In the genomic region with DNA sequence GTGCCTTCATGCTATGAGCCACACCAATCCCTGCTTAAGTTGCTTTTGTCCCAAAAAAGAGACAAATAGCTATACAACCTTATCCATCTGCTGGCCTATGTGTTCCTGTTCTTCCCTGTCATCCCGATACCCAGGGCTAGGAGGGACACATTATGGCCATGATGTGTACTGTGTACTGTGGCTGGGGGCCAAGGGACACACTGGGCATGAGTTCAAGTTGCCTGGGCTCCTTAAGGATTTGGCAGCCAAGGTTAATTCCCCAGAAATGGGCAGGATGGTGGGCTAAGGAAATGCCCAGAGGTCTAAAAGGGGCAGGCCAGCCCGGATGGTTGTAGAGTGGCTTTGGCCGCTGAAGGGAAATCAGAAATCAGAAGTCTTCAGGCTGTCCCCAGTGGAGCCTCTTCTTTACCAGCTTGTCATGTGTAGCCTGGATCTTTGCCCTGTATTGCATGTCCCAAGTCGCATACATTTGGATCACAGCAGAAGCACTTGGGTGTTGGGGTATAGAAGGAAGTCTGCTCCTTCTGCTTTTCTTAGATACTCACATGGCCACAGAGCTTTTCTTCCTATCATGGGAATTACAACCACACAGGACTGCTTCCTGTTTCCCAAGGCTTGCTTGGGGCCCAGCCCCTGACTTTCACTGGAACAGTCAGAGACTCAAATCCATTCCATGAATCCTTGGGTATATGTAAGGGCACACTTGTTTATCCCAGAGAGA, we compare ENCODE assay signal across 13 mouse cellular contexts. TPM values are rescaled to one million over a fixed set of nuclear protein-coding genes. Genes with fewer than 3 reads are reported as not detected.
DNase-seq lines count a peak whose midpoint lies in the region; ATAC-seq lines count a peak whose summit lies in the region.
"Had no signal": no experiment of that assay in that cellular context is flagged by ENCODE, and none has a peak within 500 bp of the region (broad histone marks: within the 10 kb centered on the region; RNA-seq: fewer than 3 reads in every experiment).

No protein-coding gene starts in this region.

- H3K9me3 ChIP-seq in liver, embryonic 12.5 days (replicated peaks), result no peaks in the 10 kb centered on the region
- H3K9me3 ChIP-seq: embryonic facial prominence, embryonic 15.5 days; neural tube, embryonic 13.5 days had no signal

- no peaks in the 10 kb centered on the region for H3K36me3 ChIP-seq in liver, embryonic 12.5 days
- H3K36me3 ChIP-seq: embryonic facial prominence, embryonic 15.5 days; neural tube, embryonic 13.5 days had no signal

- 0 out of 2 replicates have a peak, but pooled peaks cover 4% of the 10 kb centered on the region for H3K27me3 ChIP-seq in liver, embryonic 12.5 days (replicated peaks)
- H3K27me3 ChIP-seq: embryonic facial prominence, embryonic 15.5 days; neural tube, embryonic 13.5 days had no signal

- H3K9ac ChIP-seq in liver, embryonic 12.5 days, result no peak overlapping the region
- H3K9ac ChIP-seq: embryonic facial prominence, embryonic 15.5 days; neural tube, embryonic 13.5 days had no signal

- no peak overlapping the region for H3K4me3 ChIP-seq in liver, embryonic 12.5 days
- H3K4me3 ChIP-seq: embryonic facial prominence, embryonic 15.5 days; left cerebral cortex, adult 2 months; neural tube, embryonic 13.5 days had no signal

- no peak overlapping the region for H3K4me2 ChIP-seq in liver, embryonic 12.5 days
- H3K4me2 ChIP-seq: embryonic facial prominence, embryonic 15.5 days; neural tube, embryonic 13.5 days had no signal

- peak overlapping the region; percentile 30; the same call in 1 of the 2 replicates for H3K27ac ChIP-seq in liver, embryonic 12.5 days
- H3K27ac ChIP-seq: embryonic facial prominence, embryonic 15.5 days; left cerebral cortex, adult 2 months; neural tube, embryonic 13.5 days had no signal

- peak; percentile 59 for DNase-seq in kidney, adult 11 months
- DNase-seq in kidney, postnatal 4 days, result no peak
- peak; percentile 67 for DNase-seq in cerebellum, adult 18-20 months
- no peak for DNase-seq in urinary bladder, postnatal 14 days (ENCODE audit: low spot score)
- no peak for DNase-seq in gastrocnemius, postnatal 25 days
- no peak for DNase-seq in thymus, adult 18-20 months
- DNase-seq: lung, postnatal 4 days had no signal

- ATAC-seq in granulocyte monocyte progenitor cell, adult 5-6 weeks (replicated peaks; ENCODE audit: poor library complexity, severe bottlenecking), result peak; percentile 72
- ATAC-seq in liver, embryonic 12.5 days, result no peak

- WGBS in liver, embryonic 12.5 days (ENCODE audit: insufficient replicate concordance), result 51% methylated on average over 4 of the region's 4 CpGs

- peaks cover 24% of the 10 kb centered on the region for H3K4me1 ChIP-seq in liver, embryonic 12.5 days
- H3K4me1 ChIP-seq: embryonic facial prominence, embryonic 15.5 days; neural tube, embryonic 13.5 days had no signal

RNA-seq across cellular contexts. Expression of a gene that starts 5.3 kb away (rescaled TPM):
- total RNA-seq in granulocyte monocyte progenitor cell, adult 5-6 weeks (2014; fragmentation: Nextera tagmentation), result 11.4 and 12.6 TPM in 2 replicates
- total RNA-seq in granulocyte monocyte progenitor cell, adult 5-6 weeks (2017), result 14.3 and 20.8 TPM in 2 replicates
- 3.7 and 4.6 TPM in 2 replicates for polyA plus RNA-seq in liver, embryonic 12.5 days (2016; fragmentation: Nextera tagmentation; extraction: Ambion mirVana)
- total RNA-seq in gastrocnemius, postnatal 25 days (2021), result under 1 TPM; 0.43 to 0.72 TPM

RNA-seq across cellular contexts. Expression of a gene that starts 33.6 kb away (rescaled TPM):
- total RNA-seq in granulocyte monocyte progenitor cell, adult 5-6 weeks (2014; fragmentation: Nextera tagmentation), result not detected in 2 replicates
- total RNA-seq in granulocyte monocyte progenitor cell, adult 5-6 weeks (2017), result not detected in 2 replicates
- 14.3 TPM in 2 replicates for polyA plus RNA-seq in liver, embryonic 12.5 days (2016; fragmentation: Nextera tagmentation; extraction: Ambion mirVana)
- 10 to 100 TPM; 31.2 to 47.0 TPM for total RNA-seq in gastrocnemius, postnatal 25 days (2021)
- total RNA-seq: CH12.LX had no signal

RNA-seq across cellular contexts. Expression of a gene that starts 49.6 kb away (rescaled TPM):
- total RNA-seq in granulocyte monocyte progenitor cell, adult 5-6 weeks (2014; fragmentation: Nextera tagmentation), result 24.4 and 25.9 TPM in 2 replicates
- total RNA-seq in granulocyte monocyte progenitor cell, adult 5-6 weeks (2017), result 17.4 and 17.7 TPM in 2 replicates
- polyA plus RNA-seq in liver, embryonic 12.5 days (2016; fragmentation: Nextera tagmentation; extraction: Ambion mirVana), result 0.39 and 0.67 TPM in 2 replicates
- under 1 TPM in 1 of 2 experiments, not detected in 1; 0.19 TPM for total RNA-seq in gastrocnemius, postnatal 25 days (2021)
- total RNA-seq: CH12.LX; left cerebral cortex, adult 2 months had no signal

Comparison
In these comparisons a context has a peak if more than half of its experiments do, and no peak if none do; other contexts are left out.
1. DNase-seq: peak in kidney, adult 11 months (single experiment) and cerebellum, adult 18-20 months (2 of 2); none in kidney, postnatal 4 days (0 of 2), urinary bladder, postnatal 14 days (single experiment), gastrocnemius, postnatal 25 days (single experiment) and thymus, adult 18-20 months (0 of 2).
2. RNA of a gene that starts 5.3 kb away (total RNA-seq): 11.4 to 20.8 TPM in granulocyte monocyte progenitor cell, adult 5-6 weeks; 0.43 to 0.72 TPM in gastrocnemius, postnatal 25 days; every median in the first group is over 4 times any median in the second.
3. RNA of a gene that starts 33.6 kb away (total RNA-seq): 31.2 to 47.0 TPM in gastrocnemius, postnatal 25 days; not detected in granulocyte monocyte progenitor cell, adult 5-6 weeks; every median in the first group is over 10 times any median in the second.
4. RNA of a gene that starts 49.6 kb away (total RNA-seq): 17.4 to 25.9 TPM in granulocyte monocyte progenitor cell, adult 5-6 weeks; 0.19 TPM in gastrocnemius, postnatal 25 days; every median in the first group is over 10 times any median in the second.